Mouse (Mus musculus): Measurements from ENCODE around the gene Iqcg.

Iqcg gene

DNA sequence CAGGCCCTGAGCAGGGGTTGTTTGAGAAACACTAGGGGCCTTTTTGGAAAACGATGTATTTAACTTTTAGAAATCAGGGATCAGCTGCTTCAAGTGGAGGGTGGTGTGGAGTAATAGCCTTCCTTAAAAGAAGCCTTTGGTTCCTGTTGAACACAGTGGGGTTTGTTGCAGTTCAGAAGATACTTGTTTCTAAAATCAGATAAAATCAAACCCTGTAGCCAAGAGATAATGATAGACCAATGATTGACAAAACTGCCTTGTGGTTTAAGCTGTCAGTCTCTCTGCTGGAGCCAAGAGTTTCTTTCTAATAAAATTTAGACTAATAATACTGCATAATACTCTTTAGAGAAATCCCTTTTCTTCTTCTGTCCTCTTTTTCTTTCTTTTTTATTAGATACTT, 75.8 kb downstream of the Iqcg start:
- no peak for DNase-seq (ENCODE audit: low read depth)

DNA sequence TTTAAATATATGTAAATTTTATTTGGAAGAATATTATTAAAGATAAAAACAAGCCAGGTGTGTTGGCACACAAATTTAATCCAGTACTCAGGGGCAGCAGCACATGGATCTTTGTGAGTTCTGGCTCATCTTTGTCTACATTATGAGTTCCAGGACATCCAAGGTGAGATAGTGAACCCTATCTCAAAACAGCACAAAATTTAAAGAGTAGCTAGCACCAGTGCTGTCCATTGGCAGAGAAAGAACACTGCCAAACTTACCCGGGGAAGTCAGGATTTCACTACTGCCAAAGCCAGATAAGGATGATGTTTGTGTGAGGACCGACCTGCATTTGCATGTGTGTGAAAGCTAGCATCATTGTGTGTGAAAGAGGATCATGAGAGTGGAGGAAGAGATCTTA, 83.0 kb downstream of the Iqcg start:
- DNase-seq (ENCODE audit: low read depth): no peak

DNA sequence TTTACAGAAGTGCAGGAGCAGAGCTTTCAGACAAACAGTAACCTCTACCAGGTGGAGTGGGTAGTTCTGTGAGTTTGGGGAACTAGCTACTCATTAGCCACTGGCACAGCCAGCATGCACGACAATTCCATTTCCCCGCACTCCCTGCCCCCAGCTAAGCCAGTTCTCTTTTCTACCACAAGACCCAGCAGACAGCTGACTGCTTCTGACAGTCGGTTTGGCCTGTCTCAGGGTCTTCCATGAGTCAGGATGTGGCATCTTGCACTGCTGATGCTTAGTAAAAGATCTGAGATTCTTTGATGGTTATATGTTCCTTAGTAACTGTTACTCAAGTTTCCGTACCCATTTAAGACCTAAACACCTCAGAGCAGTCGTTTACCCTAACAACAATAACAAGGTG, 83.5 kb downstream of the Iqcg start:
- DNase-seq (ENCODE audit: low read depth): no peak

All from fibroblast of lung, adult 2 months (primary cell).